Mouse (Mus musculus): ENCODE measurements around the gene D17H6S53E. TPM values are rescaled to one million over a fixed set of nuclear protein-coding genes. Genes with fewer than 3 reads are reported as not detected.

The D17H6S53E gene
- polyA plus RNA-seq, 1 experiment, result 20.2 TPM

DNA sequence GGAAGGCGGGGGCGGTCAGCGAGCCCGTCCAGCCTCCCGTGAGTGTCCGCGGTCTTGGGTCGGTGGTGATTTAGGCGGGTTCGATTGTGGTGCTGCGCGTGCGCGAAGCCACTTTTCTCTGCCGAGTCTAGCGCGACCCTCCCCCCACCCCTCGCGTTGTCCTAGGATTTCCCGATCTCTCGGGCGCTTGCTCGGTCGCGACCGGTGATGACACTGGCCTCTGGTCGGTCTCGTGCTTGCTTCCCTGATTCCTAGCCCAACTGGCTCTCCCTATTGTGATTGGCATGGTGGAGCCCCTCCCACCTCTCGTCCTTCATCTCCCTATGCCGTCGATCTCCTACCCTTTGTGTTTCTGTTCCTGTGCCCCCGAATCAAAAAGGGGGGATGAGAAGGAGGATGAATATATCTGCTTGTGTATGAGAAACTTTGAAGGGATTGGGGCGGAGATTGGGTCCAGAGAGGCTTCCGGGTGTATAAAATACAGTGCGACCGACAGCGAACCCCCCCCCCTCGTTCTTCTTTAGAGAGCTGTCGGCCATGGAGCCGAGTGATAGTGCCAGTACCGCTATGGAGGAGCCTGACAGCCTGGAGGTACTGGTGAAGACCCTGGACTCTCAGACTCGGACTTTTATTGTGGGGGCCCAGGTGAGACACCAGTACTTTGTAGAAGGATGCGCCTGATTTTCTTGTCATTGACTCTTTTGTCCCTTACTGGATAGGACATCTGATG, 9.6 kb downstream of the D17H6S53E start:
- TF ChIP-seq CTCF (IDR thresholded peaks at IDR 0.05; ENCODE audit: control insufficient read depth, insufficient read depth, low read length) (no peak), POLR2A (IDR thresholded peaks at IDR 0.05; ENCODE audit: borderline replicate concordance, control insufficient read depth, low read depth, low read length) (no peak)
- WGBS, result under 1% methylated on average over 43 of the region's 43 CpGs
- Histone ChIP-seq H3K27ac (ENCODE audit: control insufficient read depth, insufficient read depth, low read depth, low read length, poor library complexity) (peak overlapping the region; percentile 96), H3K4me3 (replicated peaks; ENCODE audit: control insufficient read depth, low read depth, low read length) (peak overlapping the region; percentile 97), H3K4me1 (ENCODE audit: control insufficient read depth, insufficient read depth, low read length) (no peaks in the 10 kb centered on the region; the same call in 1 of the 2 replicates)

GRCm38 (mm10) chr17:35139269-35139668, 13.1 kb downstream of the D17H6S53E start:
- TF ChIP-seq POLR2A (IDR thresholded peaks at IDR 0.05; ENCODE audit: borderline replicate concordance, control insufficient read depth, low read depth, low read length) (no peak), CTCF (IDR thresholded peaks at IDR 0.05; ENCODE audit: control insufficient read depth, insufficient read depth, low read length) (no peak)
- Histone ChIP-seq H3K4me3 (replicated peaks; ENCODE audit: control insufficient read depth, low read depth, low read length) (no peak overlapping the region), H3K27ac (ENCODE audit: control insufficient read depth, insufficient read depth, low read depth, low read length, poor library complexity) (no peak overlapping the region), H3K4me1 (ENCODE audit: control insufficient read depth, insufficient read depth, low read length) (no peaks in the 10 kb centered on the region; the same call in 1 of the 2 replicates)
- WGBS, result 87% methylated on average over 3 of the region's 3 CpGs

DNA sequence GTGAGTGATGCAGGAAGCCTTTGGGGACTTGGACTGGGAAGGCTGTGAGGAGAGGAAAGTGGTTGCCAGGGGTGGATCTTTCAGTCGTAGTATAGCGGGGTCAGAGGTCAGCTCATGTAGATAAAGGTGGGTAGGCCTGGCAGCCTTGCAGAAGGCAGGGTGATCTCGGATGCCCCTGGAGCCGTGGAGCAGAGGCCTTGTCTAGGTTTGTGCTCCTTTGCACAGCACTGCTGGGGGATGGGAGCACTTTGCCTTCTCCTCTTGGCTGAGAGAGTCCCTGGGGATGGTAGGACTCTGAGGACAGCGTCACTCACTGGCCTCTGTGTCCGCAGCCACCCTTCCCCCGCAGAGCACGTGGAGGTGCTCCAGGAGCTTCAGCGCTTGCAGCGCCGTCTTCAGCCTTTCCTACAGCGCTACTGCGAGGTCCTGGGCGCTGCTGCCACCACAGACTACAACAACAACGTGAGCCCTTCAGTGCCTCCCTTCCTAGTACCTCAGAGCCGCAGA, 14.4 kb downstream of the D17H6S53E start:
- H3K4me3 ChIP-seq (replicated peaks; ENCODE audit: control insufficient read depth, low read depth, low read length), result no peak overlapping the region
- H3K4me1 ChIP-seq (ENCODE audit: control insufficient read depth, insufficient read depth, low read length), result no peaks in the 10 kb centered on the region; the same call in 1 of the 2 replicates
- no peak overlapping the region for H3K27ac ChIP-seq (ENCODE audit: control insufficient read depth, insufficient read depth, low read depth, low read length, poor library complexity)
- 90% methylated on average over 16 of the region's 16 CpGs for WGBS
- TF ChIP-seq CTCF (IDR thresholded peaks at IDR 0.05; ENCODE audit: control insufficient read depth, insufficient read depth, low read length), result no peak
- TF ChIP-seq POLR2A (IDR thresholded peaks at IDR 0.05; ENCODE audit: borderline replicate concordance, control insufficient read depth, low read depth, low read length), result no peak

- Histone ChIP-seq H3K4me1 (ENCODE audit: control insufficient read depth, insufficient read depth, low read length) (no peaks in the 10 kb centered on the region), H3K27ac (ENCODE audit: control insufficient read depth, insufficient read depth, low read depth, low read length, poor library complexity) (no peak overlapping the region), H3K4me3 (replicated peaks; ENCODE audit: control insufficient read depth, low read depth, low read length) (no peak overlapping the region)
- no peak for TF ChIP-seq POLR2A (IDR thresholded peaks at IDR 0.05; ENCODE audit: borderline replicate concordance, control insufficient read depth, low read depth, low read length)
- TF ChIP-seq CTCF (IDR thresholded peaks at IDR 0.05; ENCODE audit: control insufficient read depth, insufficient read depth, low read length), result no peak
- WGBS, result 88% methylated on average over 6 of the region's 6 CpGs
Observed at GRCm38 (mm10) chr17:35141971-35142370, 15.8 kb downstream of the D17H6S53E start.

GRCm38 (mm10) chr17:35146139-35146538, 20.0 kb downstream of the D17H6S53E start:
- H3K27ac ChIP-seq (ENCODE audit: control insufficient read depth, insufficient read depth, low read depth, low read length, poor library complexity), result no peak overlapping the region

DNA sequence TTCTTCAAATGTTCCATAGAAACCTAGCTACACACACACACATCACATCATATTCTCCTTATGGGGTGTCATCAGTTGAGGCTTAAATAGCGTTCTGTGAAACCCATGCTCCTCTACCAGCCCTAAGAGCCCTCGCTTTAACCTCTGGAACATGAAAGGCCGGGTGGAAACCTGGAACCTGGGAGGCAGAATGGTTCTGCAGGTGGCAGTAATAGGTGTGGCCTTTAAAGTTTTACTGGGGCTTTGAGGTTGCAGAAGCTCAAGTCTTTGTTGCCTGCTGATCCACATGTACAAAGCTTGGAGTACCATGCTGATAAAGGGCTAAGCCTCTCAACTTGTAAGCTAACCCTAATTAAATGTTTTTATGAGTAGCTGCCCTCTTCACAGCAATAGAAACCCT, 21.2 kb downstream of the D17H6S53E start:
- Histone ChIP-seq H3K27ac (ENCODE audit: control insufficient read depth, insufficient read depth, low read depth, low read length, poor library complexity) (no peak overlapping the region), H3K4me1 (ENCODE audit: control insufficient read depth, insufficient read depth, low read length) (no peaks in the 10 kb centered on the region), H3K4me3 (replicated peaks; ENCODE audit: control insufficient read depth, low read depth, low read length) (no peak overlapping the region)
- WGBS, result 86% methylated on average over 3 of the region's 3 CpGs
- no peak for TF ChIP-seq CTCF (IDR thresholded peaks at IDR 0.05; ENCODE audit: control insufficient read depth, insufficient read depth, low read length)
- TF ChIP-seq POLR2A (IDR thresholded peaks at IDR 0.05; ENCODE audit: borderline replicate concordance, control insufficient read depth, low read depth, low read length), result no peak

More at GRCm38 (mm10) chr17:35146139-35146538, 20.0 kb downstream of the D17H6S53E start:
- 90% methylated on average over 5 of the region's 5 CpGs for WGBS
- no peak overlapping the region for H3K4me3 ChIP-seq (replicated peaks; ENCODE audit: control insufficient read depth, low read depth, low read length)
- H3K4me1 ChIP-seq (ENCODE audit: control insufficient read depth, insufficient read depth, low read length), result no peaks in the 10 kb centered on the region
- TF ChIP-seq POLR2A (IDR thresholded peaks at IDR 0.05; ENCODE audit: borderline replicate concordance, control insufficient read depth, low read depth, low read length) (no peak), CTCF (IDR thresholded peaks at IDR 0.05; ENCODE audit: control insufficient read depth, insufficient read depth, low read length) (no peak)

- H3K4me3 ChIP-seq (replicated peaks; ENCODE audit: control insufficient read depth, low read depth, low read length), result no peak overlapping the region
- no peaks in the 10 kb centered on the region for H3K4me1 ChIP-seq (ENCODE audit: control insufficient read depth, insufficient read depth, low read length)
- TF ChIP-seq POLR2A (IDR thresholded peaks at IDR 0.05; ENCODE audit: borderline replicate concordance, control insufficient read depth, low read depth, low read length) (no peak), CTCF (IDR thresholded peaks at IDR 0.05; ENCODE audit: control insufficient read depth, insufficient read depth, low read length) (no peak)
- no peak overlapping the region for H3K27ac ChIP-seq (ENCODE audit: control insufficient read depth, insufficient read depth, low read depth, low read length, poor library complexity)
- 70% methylated on average over 5 of the region's 5 CpGs for WGBS
Observed at GRCm38 (mm10) chr17:35147922-35148639, 21.9 kb downstream of the D17H6S53E start.

GRCm38 (mm10) chr17:35152121-35152520, 25.9 kb downstream of the D17H6S53E start:
- Histone ChIP-seq H3K4me1 (ENCODE audit: control insufficient read depth, insufficient read depth, low read length) (no peaks in the 10 kb centered on the region), H3K4me3 (replicated peaks; ENCODE audit: control insufficient read depth, low read depth, low read length) (no peak overlapping the region), H3K27ac (ENCODE audit: control insufficient read depth, insufficient read depth, low read depth, low read length, poor library complexity) (no peak overlapping the region)
- 91% methylated on average over 4 of the region's 4 CpGs for WGBS
- TF ChIP-seq CTCF (IDR thresholded peaks at IDR 0.05; ENCODE audit: control insufficient read depth, insufficient read depth, low read length), result no peak
- TF ChIP-seq POLR2A (IDR thresholded peaks at IDR 0.05; ENCODE audit: borderline replicate concordance, control insufficient read depth, low read depth, low read length), result no peak

Measured in bone marrow, adult 2 months (tissue).